Mouse (Mus musculus) heart, embryonic 12.5 days (tissue): ENCODE data around the gene Sash1. TPM values are rescaled to one million over a fixed set of nuclear protein-coding genes. Genes with fewer than 3 reads are reported as not detected.

Experiments
- ATAC-seq: fragments of 200-750 bp; cut with Nextera tagmentation; 2 replicates; pipeline ENCODE4 v1.8.0; 2017; ENCODE audit warnings: moderate TSS enrichment, moderate library complexity; ENCODE audit not compliant: insufficient number of reproducible peaks, low FRiP score
- H3K27ac ChIP-seq: fragments of 300-500 bp; sonication (generic); 2 replicates; pipeline ENCODE4 v1.5.1; 2016; ENCODE audit warnings: mild to moderate bottlenecking, moderate library complexity; ENCODE audit not compliant: poor library complexity, severe bottlenecking
- H3K27me3 ChIP-seq: fragments of 300-500 bp; sonication (generic); replicated peaks from 2 replicates; pipeline ENCODE4 v1.6.1; 2016; ENCODE audit warnings: mild to moderate bottlenecking, moderate library complexity
- H3K36me3 ChIP-seq: fragments of 300-500 bp; sonication (generic); 2 replicates; pipeline ENCODE4 v1.6.1; 2016; ENCODE audit warnings: mild to moderate bottlenecking, moderate library complexity
- H3K4me1 ChIP-seq: fragments of 300-500 bp; sonication (generic); replicated peaks from 2 replicates; pipeline ENCODE4 v1.6.1; 2016; ENCODE audit warnings: mild to moderate bottlenecking
- H3K4me2 ChIP-seq: fragments of 300-500 bp; sonication (generic); 2 replicates; pipeline ENCODE4 v1.6.1; 2016; ENCODE audit warnings: mild to moderate bottlenecking, moderate library complexity
- H3K4me3 ChIP-seq: fragments of 300-500 bp; sonication (generic); 2 replicates; pipeline ENCODE4 v1.5.1; 2016; ENCODE audit warnings: mild to moderate bottlenecking
- H3K9ac ChIP-seq: fragments of 300-500 bp; sonication (generic); 2 replicates; pipeline ENCODE4 v1.6.1; 2016; ENCODE audit warnings: mild to moderate bottlenecking, moderate library complexity
- H3K9me3 ChIP-seq: fragments of 300-500 bp; sonication (generic); replicated peaks from 2 replicates; pipeline ENCODE4 v1.6.1; 2016; ENCODE audit warnings: mild to moderate bottlenecking, moderate library complexity
- WGBS: fragments of 180-500 bp; shearing (Covaris S2); methylation state at CpG from one replicate; pipeline ENCODE4 v1.1.7; 2016; 5-methylcytosine and 5-hydroxymethylcytosine counted together
- polyA plus RNA-seq: library from polyadenylated mRNA; unstranded; fragments of >200 nt; fragmentation: Nextera tagmentation; extraction: Ambion mirVana; gene quantifications from 2 replicates; pipeline ENCODE4 v1.2.1, GENCODE M21; 2016

Gene Sash1
- polyA plus RNA-seq, 1 experiment from 2014 or later, result 2.9 TPM

DNA sequence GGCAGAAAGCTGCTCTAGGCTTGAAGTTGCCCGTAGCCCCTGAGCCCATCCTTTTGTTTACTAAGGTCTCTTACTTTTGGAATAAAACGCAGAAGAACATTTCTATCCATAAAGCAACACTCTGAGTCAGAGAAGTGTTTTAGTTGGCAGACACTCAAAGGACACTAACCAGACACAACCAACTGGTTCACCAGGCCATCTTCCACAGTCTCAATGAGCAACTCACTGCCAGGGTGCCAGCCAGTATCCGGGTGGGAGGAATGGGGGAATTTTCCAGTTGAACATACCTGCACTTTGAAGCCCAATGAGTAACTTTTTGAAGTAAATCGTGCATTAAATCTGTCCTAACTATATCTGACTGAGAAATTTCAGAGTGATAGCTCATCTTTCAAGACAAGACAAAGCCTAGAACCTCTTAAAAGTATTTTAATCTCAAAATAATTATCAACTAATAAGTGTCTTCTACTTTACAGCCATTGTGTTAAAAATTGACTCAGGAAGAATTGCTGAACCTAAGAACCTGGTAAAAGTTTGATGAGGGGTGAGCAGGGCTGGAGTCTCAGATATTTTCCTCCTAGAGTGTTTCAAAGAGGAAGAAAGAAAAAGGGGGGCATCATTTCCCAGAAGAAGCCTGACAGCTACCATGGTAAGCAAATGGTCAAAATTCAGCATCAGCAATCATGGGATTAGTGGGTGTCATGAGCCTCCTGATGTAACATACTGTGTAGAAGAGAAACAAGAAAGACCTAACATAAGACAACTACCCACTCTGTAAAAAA lies 74.4 kb downstream of the Sash1 start:
- Histone ChIP-seq H3K27ac (no peak overlapping the region), H3K9me3 (no peaks in the 10 kb centered on the region), H3K4me1 (peaks cover 34% of the 10 kb centered on the region), H3K36me3 (0 out of 2 replicates have a peak, but pooled peaks cover 5% of the 10 kb centered on the region), H3K4me2 (no peak overlapping the region), H3K27me3 (no peaks in the 10 kb centered on the region), H3K9ac (no peak overlapping the region), H3K4me3 (no peak overlapping the region)
- ATAC-seq, result no peak
- 80% methylated on average over 4 of the region's 4 CpGs for WGBS

DNA sequence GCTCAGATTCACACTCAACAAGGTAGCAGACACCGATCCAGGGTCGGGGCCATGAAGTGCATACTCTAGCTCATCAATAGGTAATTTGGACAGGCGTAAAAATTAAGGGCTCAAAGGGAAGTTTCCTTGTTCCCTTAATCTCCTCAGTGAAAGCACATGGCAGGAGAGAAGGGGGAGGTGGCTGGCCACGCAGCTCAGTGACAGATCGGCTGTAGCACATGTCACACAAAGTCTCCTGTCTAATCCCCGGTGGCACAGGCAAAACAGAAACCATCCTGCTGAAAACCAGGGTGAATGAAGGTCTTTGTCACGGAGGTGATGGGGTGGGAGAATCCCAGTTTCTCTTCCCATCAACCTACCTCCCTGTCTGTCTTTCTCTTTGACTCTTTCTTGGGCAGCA lies 75.4 kb downstream of the Sash1 start:
- H3K27ac ChIP-seq, result no peak overlapping the region

DNA sequence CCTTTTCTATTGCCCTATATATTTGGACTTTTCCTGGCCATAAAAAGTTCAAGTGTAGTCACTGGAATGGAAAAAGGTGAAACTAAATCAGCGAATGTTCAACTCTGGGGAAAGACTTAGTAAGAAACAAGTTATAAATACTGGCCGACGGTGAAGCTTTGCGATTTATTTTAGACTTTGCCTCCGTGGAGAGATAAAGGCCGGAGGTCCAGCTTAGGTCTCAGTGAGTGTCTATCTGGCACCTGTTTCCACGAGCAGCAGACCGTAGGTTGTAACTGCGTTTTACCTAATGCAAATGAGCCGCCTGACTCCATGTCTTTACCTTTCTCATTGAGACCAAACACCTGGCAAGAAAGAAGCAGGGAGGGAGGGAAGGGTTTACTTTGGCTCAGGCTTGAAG lies 77.5 kb downstream of the Sash1 start:
- Histone ChIP-seq H3K36me3 (0 out of 2 replicates have a peak, but pooled peaks cover 5% of the 10 kb centered on the region), H3K27me3 (no peaks in the 10 kb centered on the region), H3K4me1 (peaks cover 39% of the 10 kb centered on the region), H3K9ac (no peak overlapping the region), H3K9me3 (no peaks in the 10 kb centered on the region), H3K4me3 (no peak overlapping the region), H3K27ac (no peak overlapping the region), H3K4me2 (no peak overlapping the region)
- no peak for ATAC-seq
- 75% methylated on average over 10 of the region's 10 CpGs for WGBS

More for the DNA sequence above, 75.4 kb downstream of the Sash1 start:
- ATAC-seq, result no peak
- H3K4me3 ChIP-seq, result no peak overlapping the region
- no peaks in the 10 kb centered on the region for H3K27me3 ChIP-seq
- no peak overlapping the region for H3K9ac ChIP-seq
- H3K36me3 ChIP-seq, result 0 out of 2 replicates have a peak, but pooled peaks cover 5% of the 10 kb centered on the region
- no peaks in the 10 kb centered on the region for H3K9me3 ChIP-seq
- WGBS, result 65% methylated on average over 7 of the region's 7 CpGs
- H3K4me1 ChIP-seq, result peaks cover 38% of the 10 kb centered on the region
- H3K4me2 ChIP-seq, result no peak overlapping the region

DNA sequence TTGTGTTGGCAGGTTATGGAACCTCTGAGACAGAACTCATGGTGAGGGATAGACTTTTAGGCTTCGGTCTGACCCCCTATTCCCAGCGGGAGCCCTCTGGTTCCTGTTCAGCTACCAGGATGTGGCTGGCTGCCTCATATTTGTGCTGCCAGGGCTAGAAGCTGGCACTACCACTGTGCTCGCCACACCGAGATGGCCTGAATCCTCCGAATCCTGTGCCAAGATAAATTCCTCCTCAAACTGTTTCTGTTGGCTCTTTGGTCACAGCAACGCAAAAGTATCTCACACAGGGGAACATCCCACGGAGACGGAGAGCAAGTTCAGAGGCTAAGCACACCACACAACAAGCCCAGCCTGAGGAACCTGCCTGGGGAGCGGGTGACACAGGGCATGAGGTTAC lies 78.3 kb downstream of the Sash1 start:
- 88% methylated on average over 9 of the region's 9 CpGs for WGBS
- Histone ChIP-seq H3K27ac (no peak overlapping the region), H3K4me3 (no peak overlapping the region), H3K4me1 (peaks cover 41% of the 10 kb centered on the region), H3K4me2 (no peak overlapping the region), H3K27me3 (no peaks in the 10 kb centered on the region), H3K9ac (no peak overlapping the region), H3K36me3 (0 out of 2 replicates have a peak, but pooled peaks cover 7% of the 10 kb centered on the region), H3K9me3 (no peaks in the 10 kb centered on the region)
- no peak for ATAC-seq

DNA sequence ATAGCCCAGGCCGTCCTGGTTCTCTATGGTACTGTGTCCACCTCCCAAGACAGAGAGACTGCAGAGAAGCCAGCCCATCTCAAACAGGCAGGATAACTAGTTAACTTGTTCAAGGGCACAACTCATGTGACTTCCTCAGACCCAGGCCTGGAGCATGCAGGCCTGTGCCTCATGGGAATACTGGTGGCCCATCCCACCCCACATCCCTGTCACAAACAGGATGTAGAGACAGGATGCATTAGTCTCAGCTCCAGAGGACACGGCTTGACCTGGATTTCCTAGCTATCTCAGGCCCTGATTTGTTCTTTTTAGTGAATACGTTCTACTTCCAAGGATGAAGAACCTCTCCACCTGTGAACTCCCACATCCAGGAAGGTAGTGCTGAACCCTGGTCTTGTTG lies 80.5 kb downstream of the Sash1 start:
- Histone ChIP-seq H3K4me2 (no peak overlapping the region), H3K36me3 (0 out of 2 replicates have a peak, but pooled peaks cover 4% of the 10 kb centered on the region), H3K4me1 (peaks cover 55% of the 10 kb centered on the region), H3K27ac (no peak overlapping the region), H3K9ac (no peak overlapping the region), H3K4me3 (no peak overlapping the region), H3K27me3 (no peaks in the 10 kb centered on the region), H3K9me3 (no peaks in the 10 kb centered on the region)
- no peak for ATAC-seq
- 63% methylated on average over 3 of the region's 3 CpGs for WGBS

- H3K27ac ChIP-seq, result no peak overlapping the region
- H3K27me3 ChIP-seq, result no peaks in the 10 kb centered on the region
- H3K9me3 ChIP-seq, result no peaks in the 10 kb centered on the region
- H3K36me3 ChIP-seq, result 0 out of 2 replicates have a peak, but pooled peaks cover 5% of the 10 kb centered on the region
- 36% methylated on average over 8 of the region's 8 CpGs for WGBS
- H3K4me1 ChIP-seq, result peaks cover 51% of the 10 kb centered on the region
- H3K9ac ChIP-seq, result no peak overlapping the region
- H3K4me3 ChIP-seq, result no peak overlapping the region
- ATAC-seq, result peak; percentile 49; the same call in 1 of the 2 replicates
- H3K4me2 ChIP-seq, result no peak overlapping the region
Measured at GRCm38 (mm10) chr10:8804292-8804691, 81.6 kb downstream of the Sash1 start.

- Histone ChIP-seq H3K9me3 (no peaks in the 10 kb centered on the region), H3K4me3 (0 out of 2 replicates have a peak overlapping the region, but pooled peaks have one; percentile 8), H3K27ac (no peak overlapping the region; the same call in 1 of the 2 replicates), H3K9ac (no peak overlapping the region), H3K4me1 (peaks cover 50% of the 10 kb centered on the region), H3K36me3 (0 out of 2 replicates have a peak, but pooled peaks cover 11% of the 10 kb centered on the region), H3K4me2 (peak overlapping the region; percentile 54), H3K27me3 (no peaks in the 10 kb centered on the region)
- peak; percentile 53; the same call in 1 of the 2 replicates for ATAC-seq
- WGBS, result 27% methylated on average over 12 of the region's 12 CpGs
Measured at GRCm38 (mm10) chr10:8801719-8802347, 84.0 kb downstream of the Sash1 start.

GRCm38 (mm10) chr10:8801139-8801613 lies 84.7 kb downstream of the Sash1 start:
- ATAC-seq, result peak; percentile 26; the same call in 1 of the 2 replicates
- WGBS, result 45% methylated on average over 14 of the region's 14 CpGs
- 0 out of 2 replicates have a peak, but pooled peaks cover 11% of the 10 kb centered on the region for H3K36me3 ChIP-seq
- no peak overlapping the region for H3K9ac ChIP-seq
- no peaks in the 10 kb centered on the region for H3K9me3 ChIP-seq
- peaks cover 46% of the 10 kb centered on the region for H3K4me1 ChIP-seq
- no peaks in the 10 kb centered on the region for H3K27me3 ChIP-seq
- no peak overlapping the region for H3K27ac ChIP-seq
- H3K4me3 ChIP-seq, result 0 out of 2 replicates have a peak overlapping the region, but pooled peaks have one; percentile 8
- H3K4me2 ChIP-seq, result peak overlapping the region; percentile 54

GRCm38 (mm10) chr10:8797826-8798225 lies 88.0 kb downstream of the Sash1 start:
- Histone ChIP-seq H3K4me2 (no peak overlapping the region), H3K4me3 (no peak overlapping the region), H3K9me3 (no peaks in the 10 kb centered on the region), H3K9ac (no peak overlapping the region), H3K27me3 (no peaks in the 10 kb centered on the region), H3K36me3 (0 out of 2 replicates have a peak, but pooled peaks cover 11% of the 10 kb centered on the region), H3K4me1 (peaks cover 23% of the 10 kb centered on the region), H3K27ac (no peak overlapping the region)
- 70% methylated on average over 6 of the region's 6 CpGs for WGBS
- ATAC-seq, result no peak

DNA sequence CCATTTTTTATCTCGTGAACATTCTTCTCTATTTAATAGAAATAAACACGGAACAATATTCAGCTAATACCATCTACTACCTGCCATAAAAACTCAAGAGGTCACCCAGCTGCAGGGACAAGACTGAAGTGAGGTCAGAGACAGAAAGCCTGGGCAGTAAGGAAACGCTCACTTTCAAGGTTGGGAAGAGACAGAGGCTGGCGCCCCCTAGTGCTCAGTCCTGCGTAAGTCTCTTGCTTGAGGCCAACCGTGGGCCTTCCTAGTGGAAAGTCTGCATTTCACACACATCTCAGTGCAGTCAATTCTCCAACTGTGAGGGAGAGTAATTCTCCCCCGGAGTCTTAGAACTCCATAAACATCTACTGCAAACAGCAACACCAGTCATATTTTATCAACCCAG lies 90.5 kb downstream of the Sash1 start:
- H3K27ac ChIP-seq, result no peak overlapping the region
- H3K9me3 ChIP-seq, result no peaks in the 10 kb centered on the region
- H3K4me1 ChIP-seq, result 0 out of 2 replicates have a peak, but pooled peaks cover 3% of the 10 kb centered on the region
- no peak overlapping the region for H3K9ac ChIP-seq
- no peaks in the 10 kb centered on the region for H3K27me3 ChIP-seq
- no peak for ATAC-seq
- H3K4me3 ChIP-seq, result no peak overlapping the region
- H3K36me3 ChIP-seq, result 0 out of 2 replicates have a peak, but pooled peaks cover 8% of the 10 kb centered on the region
- H3K4me2 ChIP-seq, result no peak overlapping the region
- WGBS, result 43% methylated on average over 7 of the region's 7 CpGs

DNA sequence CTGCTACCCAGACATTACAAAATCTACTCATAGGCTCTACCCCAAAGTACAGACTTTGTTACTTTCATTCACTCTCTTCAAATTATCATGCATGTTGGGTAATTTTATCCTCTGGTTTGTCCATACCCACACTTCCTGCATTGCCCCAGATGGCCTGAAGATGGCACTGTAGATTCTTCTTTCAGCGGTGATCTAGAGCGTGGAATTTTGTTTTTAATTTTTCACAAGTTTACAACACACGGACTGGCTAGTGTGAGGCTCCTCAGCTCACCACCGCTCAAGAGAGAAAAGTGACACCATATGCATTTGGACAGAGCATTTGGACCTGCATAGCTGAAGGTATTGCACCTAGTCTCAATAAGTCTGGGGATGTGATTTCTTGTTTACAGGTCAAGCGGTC lies 93.5 kb downstream of the Sash1 start:
- H3K4me2 ChIP-seq, result no peak overlapping the region
- H3K36me3 ChIP-seq, result 0 out of 2 replicates have a peak, but pooled peaks cover 4% of the 10 kb centered on the region
- H3K27me3 ChIP-seq, result no peaks in the 10 kb centered on the region
- no peak overlapping the region for H3K4me3 ChIP-seq
- 67% methylated on average over 5 of the region's 5 CpGs for WGBS
- 0 out of 2 replicates have a peak, but pooled peaks cover 3% of the 10 kb centered on the region for H3K4me1 ChIP-seq
- H3K27ac ChIP-seq, result no peak overlapping the region
- no peak overlapping the region for H3K9ac ChIP-seq
- no peaks in the 10 kb centered on the region for H3K9me3 ChIP-seq
- no peak for ATAC-seq
